Mouse (Mus musculus): ENCODE results near the gene Faah.

The Faah gene

DNA sequence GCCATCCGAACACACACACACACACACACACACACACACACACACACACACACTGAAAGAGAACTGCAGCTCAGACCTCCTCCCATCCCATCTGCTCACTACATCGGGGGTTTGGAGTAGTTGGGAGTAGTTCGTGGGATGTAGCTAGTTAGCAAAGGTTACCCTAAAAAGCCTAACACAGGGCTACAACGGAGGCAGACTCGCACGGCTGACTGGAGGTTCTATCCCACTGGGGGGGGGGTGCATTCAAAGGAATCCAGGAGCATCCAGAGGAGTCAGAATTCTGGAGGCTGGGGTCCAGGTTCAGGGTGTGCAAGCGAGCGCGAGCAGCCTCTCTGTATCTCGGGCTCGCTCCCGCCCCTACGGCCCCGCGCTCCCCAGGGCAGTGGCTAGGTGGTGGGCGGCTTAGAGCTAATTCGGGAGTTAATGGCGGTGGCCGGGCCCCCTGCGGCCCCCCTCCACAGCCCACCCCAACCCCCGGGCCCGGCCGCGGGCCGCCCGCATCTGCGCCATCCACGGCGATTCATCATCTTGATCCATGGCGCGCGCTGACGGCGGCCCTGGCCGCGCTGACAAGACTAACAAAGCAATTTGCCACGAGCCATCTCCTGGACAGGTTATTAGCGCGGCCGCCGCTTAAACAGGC lies 73.9 kb downstream of the Faah start:
- DNase-seq (ENCODE audit: low spot score), result no peak

GRCm38 (mm10) chr4:115941242-115941820 lies 76.4 kb downstream of the Faah start:
- DNase-seq (ENCODE audit: low spot score), result no peak

- DNase-seq (ENCODE audit: low spot score), result no peak
These were observed 77.0 kb downstream of the Faah start for GRCm38 (mm10) chr4:115940681-115941080.

DNA sequence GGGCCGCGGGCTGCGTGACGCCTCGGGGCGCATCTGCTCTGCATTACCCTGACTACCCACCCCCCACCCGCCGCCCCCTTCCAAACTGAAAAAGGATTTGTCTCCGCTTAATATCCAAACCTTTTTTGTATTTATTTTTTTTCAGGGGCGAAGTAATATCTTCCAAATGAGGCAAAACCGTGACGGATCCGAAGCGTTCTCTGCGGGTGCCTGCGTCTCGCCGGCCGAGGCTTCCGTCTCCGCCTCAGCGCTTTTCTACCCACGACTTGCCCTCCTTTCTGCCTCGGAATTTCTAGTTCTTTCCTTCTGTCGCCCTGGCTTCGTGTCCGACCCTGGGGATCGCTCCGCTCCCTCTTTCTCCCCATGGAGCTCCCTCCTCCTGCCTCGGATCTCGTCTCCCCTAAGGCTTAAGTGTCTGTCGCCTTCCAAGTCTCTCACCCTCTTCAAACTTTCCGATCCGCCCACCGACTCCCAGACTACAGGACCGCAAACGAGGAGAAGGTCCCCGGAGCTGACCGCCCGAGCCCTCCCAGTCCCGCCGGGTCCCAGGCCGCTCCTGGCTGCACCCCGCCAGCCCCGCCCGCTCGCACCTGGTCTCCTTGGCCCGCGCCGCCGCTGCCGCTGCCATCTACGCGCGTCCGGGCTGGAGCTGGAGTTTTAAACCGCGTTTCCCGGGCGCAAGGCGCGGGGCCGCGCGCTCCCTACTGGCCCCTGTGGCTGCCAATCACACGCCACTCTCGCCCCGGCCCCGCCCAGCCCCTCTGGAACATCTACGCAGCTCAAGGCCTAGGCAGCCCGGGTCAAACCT lies 78.2 kb downstream of the Faah start, which contains the start of gene Dmbx1:
Gene Dmbx1 (minus strand): TSS at position 632 of the 808 bp plus-strand sequence.
- DNase-seq (ENCODE audit: low spot score), result no peak

DNA sequence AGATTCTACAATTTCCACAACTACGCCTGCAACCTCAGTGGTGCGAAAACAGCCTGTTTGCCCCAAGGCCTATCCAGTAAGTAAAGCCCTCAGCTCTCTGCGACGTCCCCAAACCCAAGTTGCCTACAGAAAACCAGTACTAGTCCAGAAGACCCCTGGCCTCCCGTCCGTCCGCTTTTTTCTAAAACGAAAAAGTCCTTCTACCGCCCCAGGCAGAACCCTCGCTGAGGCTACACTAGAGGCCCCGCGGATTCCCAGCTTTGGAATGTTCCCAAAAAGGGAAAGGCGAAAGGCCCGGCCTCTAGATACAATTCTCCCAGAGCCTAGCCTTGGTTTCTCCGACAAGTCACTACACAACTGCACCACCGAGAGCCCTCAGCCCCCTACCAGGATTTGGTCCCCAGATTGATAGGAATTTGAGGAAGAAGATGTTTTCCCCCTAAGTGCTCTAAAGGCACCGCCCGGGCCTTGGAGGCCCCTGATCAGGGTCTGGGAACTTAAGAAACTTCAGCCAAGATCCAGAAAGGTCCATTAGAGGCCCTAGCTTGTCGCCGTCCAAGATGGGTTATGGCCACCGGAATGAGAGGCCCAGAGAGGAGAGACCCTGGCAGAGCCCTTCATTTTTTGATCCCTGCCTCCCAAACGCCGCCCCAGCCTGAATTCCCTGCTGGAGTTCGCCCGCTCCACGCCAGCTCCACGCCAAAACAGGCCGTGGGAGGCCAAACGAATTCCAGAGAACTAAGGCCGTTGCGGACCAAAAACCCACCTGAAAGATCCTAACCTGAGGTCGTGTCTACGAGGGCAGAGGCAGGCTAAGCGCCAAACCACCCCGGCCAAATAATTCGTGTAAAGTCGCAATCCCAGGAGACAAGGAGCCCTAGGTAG lies 79.2 kb downstream of the Faah start:
- DNase-seq (ENCODE audit: low spot score), result no peak

DNA sequence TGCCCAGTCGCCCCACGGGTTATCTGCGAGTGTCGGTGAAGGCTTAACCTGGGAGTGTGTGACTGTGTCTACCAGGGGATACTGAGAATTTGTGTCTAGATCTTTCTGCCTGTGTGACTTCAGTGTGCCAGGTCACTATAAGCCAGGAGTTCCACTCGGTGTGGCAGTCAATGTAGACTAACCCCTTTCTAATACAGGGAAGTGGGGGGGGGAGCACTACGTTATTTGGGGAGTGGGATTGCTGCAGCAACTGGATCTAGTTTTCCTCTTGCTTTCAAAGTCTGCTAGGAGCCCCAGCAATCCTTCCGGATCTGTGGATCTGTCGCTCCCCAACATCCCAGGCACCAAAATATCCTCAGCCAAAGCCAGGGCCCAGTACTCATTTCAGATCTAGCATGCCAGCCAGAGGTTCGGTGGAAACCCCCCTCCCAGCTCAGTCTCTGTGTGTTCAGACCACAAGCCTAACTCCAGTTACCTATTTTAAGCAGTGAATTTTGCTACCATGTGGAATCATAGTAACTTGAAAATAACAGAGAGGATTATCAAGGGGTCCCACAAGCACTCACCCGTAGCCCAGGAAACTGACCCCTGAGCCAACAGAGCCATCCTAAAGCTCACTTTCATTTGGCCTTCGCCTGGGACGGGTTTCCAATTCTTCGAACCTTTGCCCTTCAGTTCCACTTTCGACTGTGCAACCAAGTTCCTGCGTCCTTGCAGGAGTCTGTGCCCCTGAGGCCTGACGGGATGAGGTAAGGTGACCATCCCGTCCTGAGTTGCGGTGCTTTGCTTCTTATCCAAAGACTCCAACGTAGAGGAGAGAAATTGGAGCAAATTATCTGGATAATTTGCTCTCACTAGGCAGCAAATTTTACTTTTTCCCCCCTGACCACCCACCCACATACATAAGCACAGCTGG lies 80.4 kb downstream of the Faah start:
- DNase-seq (ENCODE audit: low spot score), result no peak

- no peak for DNase-seq (ENCODE audit: low spot score)
These were observed 81.1 kb downstream of the Faah start for GRCm38 (mm10) chr4:115936646-115937045.

GRCm38 (mm10) chr4:115935835-115936581 lies 81.7 kb downstream of the Faah start:
- no peak for DNase-seq (ENCODE audit: low spot score)

- DNase-seq (ENCODE audit: low spot score), result no peak
These were observed 86.1 kb downstream of the Faah start for GRCm38 (mm10) chr4:115931556-115932088.

GRCm38 (mm10) chr4:115927637-115928036 lies 90.1 kb downstream of the Faah start:
- no peak for DNase-seq (ENCODE audit: low spot score)

DNA sequence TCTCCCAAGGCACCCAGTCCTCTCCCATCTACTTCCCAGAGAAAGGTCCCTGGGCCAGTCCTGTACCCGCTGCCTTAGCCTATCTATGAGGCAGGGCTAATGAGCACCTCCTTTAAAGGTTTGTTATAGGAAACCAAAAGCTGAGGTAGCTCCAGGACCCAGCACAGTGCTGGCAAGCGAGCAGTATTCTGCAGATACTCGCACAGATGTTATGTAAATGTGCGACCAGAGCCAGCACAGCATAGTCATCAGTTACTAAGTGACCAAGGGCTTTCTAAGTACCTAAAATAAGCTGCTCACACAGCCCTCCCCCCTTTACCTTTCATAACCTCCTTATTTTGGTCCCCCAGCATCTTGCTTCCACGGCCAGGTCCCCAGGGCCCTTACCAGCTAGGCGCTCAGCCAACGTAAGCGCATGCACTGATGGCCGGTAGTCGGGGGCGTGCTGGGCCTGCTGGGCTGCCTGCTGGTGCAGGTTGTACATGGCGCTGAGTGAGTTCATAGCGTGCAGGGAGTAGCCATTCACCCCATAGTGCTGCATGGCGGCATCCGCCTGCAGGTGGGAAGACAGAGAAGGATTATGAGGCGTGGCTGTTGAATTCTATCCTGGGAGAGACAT lies 94.4 kb downstream of the Faah start:
- no peak for DNase-seq (ENCODE audit: low spot score)

- no peak for DNase-seq (ENCODE audit: low spot score)
These were observed 95.0 kb downstream of the Faah start for GRCm38 (mm10) chr4:115922688-115923087.

DNA sequence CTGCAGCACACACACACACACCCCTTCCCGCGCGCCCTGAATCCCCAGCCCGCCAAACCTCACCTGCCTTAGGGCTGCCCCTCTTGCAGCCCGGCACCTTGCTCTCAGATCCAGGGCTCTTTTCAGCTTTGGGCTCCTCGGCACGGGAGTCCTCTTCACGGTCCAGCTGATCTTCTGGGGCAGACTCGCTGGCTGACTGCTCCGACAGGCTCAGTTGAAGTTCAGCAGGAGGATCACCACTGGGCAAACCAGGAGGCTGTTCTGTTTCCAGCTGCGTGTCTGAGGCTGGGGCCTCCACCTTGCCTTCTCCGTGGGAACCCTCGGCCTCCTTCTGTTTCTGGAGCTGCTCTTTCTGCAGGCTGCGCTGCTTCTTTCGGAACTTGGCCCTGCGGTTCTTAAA lies 97.8 kb downstream of the Faah start:
- no peak for DNase-seq (ENCODE audit: low spot score)

Measured in ovary, adult 18-20 months (tissue).